Mouse (Mus musculus): Measurements from ENCODE around the gene Lrguk. TPM values are rescaled to one million over a fixed set of nuclear protein-coding genes. Genes with fewer than 3 reads are reported as not detected.

Lrguk gene
- total RNA-seq (2021): under 1 TPM in 1 of 2 experiments, not detected in 1; 0.05 TPM
- long read RNA-seq, experiment 1: 0 reads
- long read RNA-seq, experiment 2: 0 reads

GRCm38 (mm10) chr6:34028933-34029745, at the start of gene Lrguk:
Gene Lrguk, plus strand, starts transcription at chr6:34029448.
- DNase-seq (ENCODE audit: low spot score): peak; percentile 78

- no peak for DNase-seq (ENCODE audit: low spot score)
Measured at GRCm38 (mm10) chr6:33982709-33983108, 46.5 kb upstream of the Lrguk start.

- DNase-seq (ENCODE audit: low spot score): no peak
Measured at GRCm38 (mm10) chr6:33987132-33987531, 42.1 kb upstream of the Lrguk start.

GRCm38 (mm10) chr6:33992213-33993034, 36.8 kb upstream of the Lrguk start:
- no peak for DNase-seq (ENCODE audit: low spot score)

GRCm38 (mm10) chr6:33993842-33994241, 35.4 kb upstream of the Lrguk start:
- no peak for DNase-seq (ENCODE audit: low spot score)

- no peak for DNase-seq (ENCODE audit: low spot score)
Measured at GRCm38 (mm10) chr6:33998590-33998989, 30.7 kb upstream of the Lrguk start.

- DNase-seq (ENCODE audit: low spot score): no peak
Measured at GRCm38 (mm10) chr6:33999530-33999929, 29.7 kb upstream of the Lrguk start.

- no peak for DNase-seq (ENCODE audit: low spot score)
Measured at GRCm38 (mm10) chr6:34000644-34001043, 28.6 kb upstream of the Lrguk start.

GRCm38 (mm10) chr6:34003033-34003432, 26.2 kb upstream of the Lrguk start:
- no peak for DNase-seq (ENCODE audit: low spot score)

GRCm38 (mm10) chr6:34013469-34013868, 15.8 kb upstream of the Lrguk start:
- DNase-seq (ENCODE audit: low spot score): no peak

- no peak for DNase-seq (ENCODE audit: low spot score)
Measured at GRCm38 (mm10) chr6:34029746-34030027, 439 bp downstream of the Lrguk start.

- no peak for DNase-seq (ENCODE audit: low spot score)
Measured at GRCm38 (mm10) chr6:34034096-34034495, 4.8 kb downstream of the Lrguk start.

- DNase-seq (ENCODE audit: low spot score): no peak
Measured at GRCm38 (mm10) chr6:34034577-34035461, 5.6 kb downstream of the Lrguk start.

- DNase-seq (ENCODE audit: low spot score): peak; percentile 69
Measured at GRCm38 (mm10) chr6:34040624-34041235, 11.5 kb downstream of the Lrguk start.

- no peak for DNase-seq (ENCODE audit: low spot score)
Measured at GRCm38 (mm10) chr6:34041589-34042280, 12.5 kb downstream of the Lrguk start.

GRCm38 (mm10) chr6:34044228-34044811, 15.1 kb downstream of the Lrguk start:
- no peak for DNase-seq (ENCODE audit: low spot score)

GRCm38 (mm10) chr6:34044846-34045540, 15.7 kb downstream of the Lrguk start:
- no peak for DNase-seq (ENCODE audit: low spot score)

GRCm38 (mm10) chr6:34046551-34047186, 17.4 kb downstream of the Lrguk start:
- DNase-seq (ENCODE audit: low spot score): no peak

GRCm38 (mm10) chr6:34049433-34049832, 20.2 kb downstream of the Lrguk start:
- no peak for DNase-seq (ENCODE audit: low spot score)

All from gastrocnemius, adult 18-20 months (tissue).